Mouse (Mus musculus) kidney, postnatal 25 days (tissue): ENCODE measurements around the gene Cpne2.

Experiments
- DNase-seq, 2 experiments: peaks; one replicate each; pipeline ENCODE4 v3.0.0; 2021; ENCODE audit warnings: mixed read lengths in 2 of 2

Cpne2 gene

DNA sequence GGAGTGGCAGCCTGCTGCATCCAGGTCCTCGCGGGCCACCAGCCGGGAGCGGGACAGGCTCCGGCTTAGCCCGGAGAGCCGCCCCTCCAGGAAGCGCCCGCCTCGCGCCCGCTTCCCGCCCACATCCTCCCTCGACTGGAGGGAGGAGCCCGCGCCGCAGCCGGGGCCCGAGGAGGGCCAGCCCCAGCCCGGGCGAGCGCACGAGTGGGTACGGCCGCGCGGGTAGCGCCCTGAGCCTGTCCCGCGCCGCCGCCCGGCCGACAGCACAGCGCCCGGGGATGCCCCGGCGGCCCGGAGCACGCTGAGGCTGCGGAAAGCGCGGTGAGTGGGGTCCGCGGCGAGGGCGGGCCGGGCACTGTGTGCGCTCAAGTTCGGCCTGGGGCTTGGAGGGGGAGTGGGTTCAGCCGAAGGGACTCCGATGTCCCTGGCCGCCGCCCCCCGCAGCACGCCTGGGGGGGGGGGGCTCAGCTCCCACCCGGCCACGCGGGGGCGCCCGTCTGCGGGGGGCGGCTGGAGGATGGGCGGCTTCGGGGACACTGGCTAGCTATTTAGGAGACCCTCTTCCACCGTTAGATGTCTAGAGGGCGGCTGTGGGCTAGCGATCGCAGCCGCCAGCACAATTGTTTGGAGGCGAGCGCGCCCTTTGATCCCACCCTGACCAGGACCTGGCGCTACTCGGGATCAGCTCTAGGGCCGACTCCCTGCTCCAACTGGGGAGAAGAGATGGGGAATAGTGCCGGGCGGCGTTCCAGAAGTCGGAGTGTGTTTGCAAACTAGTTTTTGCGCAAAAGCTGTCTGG, at the start of gene Cpne2:
Gene Cpne2 (plus strand): TSS at position 118 of the 799 bp plus-strand sequence.
- peak; percentile 68 to 84 for DNase-seq

DNA sequence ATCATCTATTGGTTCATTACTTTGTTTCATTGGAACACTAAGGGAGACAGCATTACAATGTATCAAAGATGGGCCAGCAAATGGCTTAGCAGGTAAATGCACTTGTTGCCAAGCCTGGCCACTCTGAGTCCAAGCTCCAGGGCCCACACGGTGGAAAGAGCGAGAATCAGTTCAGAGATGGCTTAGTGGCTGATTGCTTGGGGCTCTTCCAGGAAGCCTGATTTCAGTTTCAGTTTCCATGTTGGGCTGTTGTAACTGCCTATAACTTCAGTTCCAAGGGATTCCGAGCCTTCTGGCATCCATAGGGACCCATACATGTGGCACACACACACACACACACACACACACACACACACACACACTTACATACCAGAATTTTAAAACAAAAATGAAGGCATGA, 47.5 kb upstream of the Cpne2 start:
- peak in 1 of 2 experiments; percentile 25 for DNase-seq

DNA sequence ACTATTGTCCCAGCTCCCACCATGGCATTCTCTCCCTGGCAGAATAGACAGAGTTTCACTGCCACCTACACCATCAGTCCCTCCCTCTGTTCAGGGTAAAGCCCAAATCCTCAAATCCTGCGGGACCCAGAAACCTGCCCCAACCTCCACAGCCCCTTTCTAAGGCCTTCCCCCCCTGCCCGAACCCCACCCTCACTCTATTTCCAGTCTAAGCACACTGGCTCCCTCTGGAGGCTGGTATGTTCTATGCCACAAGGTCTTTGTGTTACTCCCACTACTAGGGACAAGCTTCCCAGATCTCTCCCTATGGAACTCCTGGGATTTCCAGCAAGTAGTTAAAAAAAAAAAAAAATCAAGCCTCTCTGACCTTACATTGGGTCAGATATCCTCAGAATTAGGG, 46.9 kb upstream of the Cpne2 start:
- peak; percentile 66 to 81 for DNase-seq

DNA sequence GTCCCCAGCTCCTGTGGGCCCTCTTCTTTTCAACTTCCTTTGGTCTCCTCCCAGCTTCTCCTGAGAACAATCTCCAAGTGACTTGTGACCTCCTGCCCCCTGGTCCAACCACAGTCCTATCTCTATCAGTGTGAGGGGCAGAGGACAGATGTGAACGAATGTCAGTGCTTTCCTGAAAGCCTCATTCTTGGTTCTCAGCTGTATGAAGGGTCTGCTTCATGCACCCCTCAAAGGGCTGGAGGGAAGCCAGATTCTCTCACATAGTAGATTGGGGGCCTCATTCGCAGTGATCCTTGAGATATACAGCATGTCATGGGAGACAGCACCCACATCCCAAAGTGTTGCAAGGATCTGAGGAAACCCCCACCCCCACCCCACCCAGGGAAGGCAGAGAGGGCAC, 44.8 kb upstream of the Cpne2 start:
- no peak for DNase-seq

DNA sequence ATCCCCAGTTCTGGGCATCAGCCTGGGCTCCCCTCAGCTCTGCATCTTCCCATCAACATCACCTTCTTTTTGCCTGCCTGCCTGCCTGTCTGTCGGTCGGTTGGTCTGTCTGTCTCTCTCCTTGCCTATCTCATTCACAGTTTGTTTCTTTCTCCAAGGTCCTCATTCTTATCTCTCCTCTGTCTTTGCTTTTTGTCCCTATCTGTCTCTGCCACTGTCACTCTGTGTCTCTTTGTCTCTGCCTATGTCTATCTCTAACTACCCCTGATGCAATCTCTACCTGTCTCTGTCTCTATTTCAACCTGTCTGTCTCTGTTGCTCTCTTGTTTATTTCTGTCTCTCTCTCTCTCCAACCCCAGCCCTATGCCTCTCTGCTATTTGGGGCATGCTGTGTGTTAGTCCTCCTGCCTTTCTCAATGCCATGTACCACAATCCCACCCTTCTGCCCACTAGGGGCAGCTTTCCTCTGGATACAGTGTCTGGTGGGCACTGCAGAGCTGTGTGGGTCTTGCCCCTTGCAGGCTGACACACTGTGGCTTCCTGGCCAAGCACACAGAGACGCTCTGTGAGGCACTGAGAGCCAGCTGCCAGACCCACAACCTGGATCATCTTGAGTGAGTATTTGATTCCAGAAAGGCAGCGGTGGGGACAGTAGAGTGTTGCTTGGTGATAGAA, 42.8 kb upstream of the Cpne2 start:
- peak in 1 of 2 experiments; percentile 12 for DNase-seq

DNA sequence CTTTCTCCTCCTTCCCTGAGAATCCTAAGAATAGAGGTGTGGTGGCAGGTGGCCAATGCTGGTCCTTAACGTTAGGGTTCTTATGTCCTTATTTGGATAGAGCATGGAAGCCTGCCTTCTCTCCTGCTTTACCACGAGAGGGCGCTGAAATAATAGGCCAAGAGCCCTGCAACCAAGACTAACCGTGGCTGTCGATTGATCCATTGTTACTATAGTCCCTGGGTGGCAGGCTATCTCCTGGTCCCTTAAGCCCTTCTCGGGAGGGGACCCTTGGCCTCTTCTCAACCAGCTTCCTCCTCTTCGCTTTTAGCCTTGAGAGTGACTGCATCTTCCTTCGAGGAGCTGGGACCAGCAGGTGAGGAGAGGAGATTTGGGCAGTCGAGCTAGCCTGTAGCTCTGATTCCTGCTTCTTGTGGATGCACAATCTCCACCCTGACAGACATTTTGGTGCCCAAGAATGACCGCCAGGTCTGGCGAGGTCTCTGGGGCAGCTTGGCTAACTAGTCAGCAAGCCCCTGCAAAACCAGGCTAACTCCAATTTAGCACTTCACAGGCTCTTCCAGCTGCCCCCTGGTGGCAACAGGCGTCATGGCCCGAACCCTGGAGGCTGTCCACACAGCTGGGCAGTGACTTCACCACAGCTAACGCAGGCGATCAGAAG, 40.6 kb upstream of the Cpne2 start:
- peak; percentile 78 to 83 for DNase-seq

DNA sequence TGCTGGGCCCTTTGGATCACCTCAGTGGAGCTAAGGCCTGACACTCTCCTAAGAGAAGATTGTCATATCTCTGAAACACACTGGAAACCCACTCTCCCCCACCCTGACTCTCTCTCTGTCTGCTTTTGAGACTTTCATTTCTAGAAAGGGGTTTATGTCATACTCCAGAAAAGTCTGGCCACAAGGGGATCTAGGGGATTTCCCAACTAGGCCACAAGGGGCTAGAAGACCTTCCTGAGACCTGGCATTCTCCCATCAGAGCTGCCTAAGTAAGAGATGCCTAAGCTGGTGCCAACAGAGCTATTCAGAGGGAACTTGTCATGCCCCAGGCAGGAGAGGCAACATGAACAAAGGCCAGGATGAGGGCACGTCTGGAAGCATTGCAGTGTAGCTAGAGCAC, 39.5 kb upstream of the Cpne2 start:
- DNase-seq = no peak

DNA sequence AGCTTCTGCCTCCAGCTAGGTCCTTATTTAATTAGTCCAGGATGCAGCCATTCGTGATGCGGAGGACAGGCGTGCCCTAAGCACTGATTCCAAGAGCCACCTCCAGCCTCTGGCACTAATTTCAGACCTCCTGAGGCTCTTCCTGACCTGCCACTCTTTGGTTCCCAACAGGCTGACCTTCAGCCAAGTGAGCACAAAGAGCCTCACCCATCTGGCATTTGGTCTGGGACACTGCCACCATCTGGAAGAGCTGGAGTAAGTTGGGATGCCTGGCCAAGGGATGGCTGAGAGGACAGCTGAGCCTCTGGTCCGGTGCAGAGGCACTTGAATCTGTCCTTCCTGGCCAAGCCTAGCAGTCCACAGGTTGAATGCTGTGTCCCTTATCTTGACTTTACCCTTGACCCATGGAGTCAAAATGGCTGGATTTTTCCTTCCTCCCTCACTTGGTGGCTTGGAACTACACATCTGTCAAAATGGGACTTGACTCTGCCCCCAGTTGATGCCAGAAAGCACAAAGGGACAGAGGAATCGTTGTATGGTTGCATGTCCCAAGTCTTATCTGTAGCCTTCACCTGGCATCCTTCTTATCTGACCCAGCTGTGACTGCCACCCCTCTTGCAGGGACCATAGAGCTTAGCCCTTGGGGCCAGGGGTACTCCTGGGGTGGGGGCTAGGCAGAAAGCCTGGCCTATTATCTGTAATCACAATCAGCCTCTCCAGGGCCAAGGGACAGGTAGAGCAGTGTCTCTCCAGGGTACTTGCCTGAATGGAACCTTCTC, 17.2 kb upstream of the Cpne2 start:
- DNase-seq = no peak

DNA sequence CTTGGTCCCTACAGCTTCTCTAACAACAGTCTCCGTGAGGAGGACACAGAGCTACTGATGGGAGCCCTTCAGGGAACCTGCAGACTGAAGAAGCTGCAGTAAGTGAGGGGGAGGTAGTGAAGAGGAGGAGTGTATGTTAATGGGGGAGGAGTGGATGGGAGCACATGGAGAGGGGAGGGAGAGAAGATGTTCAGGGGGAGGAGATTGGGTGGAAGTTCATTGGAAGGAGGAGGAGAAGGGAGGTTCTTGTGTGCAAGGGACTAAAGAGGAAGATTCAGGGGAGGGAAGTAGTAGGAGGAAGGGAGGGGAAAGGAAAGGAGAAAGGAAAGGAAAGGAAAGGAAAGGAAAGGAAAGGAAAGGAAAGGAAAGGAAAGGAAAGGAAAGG, 16.6 kb upstream of the Cpne2 start:
- no peak for DNase-seq

DNA sequence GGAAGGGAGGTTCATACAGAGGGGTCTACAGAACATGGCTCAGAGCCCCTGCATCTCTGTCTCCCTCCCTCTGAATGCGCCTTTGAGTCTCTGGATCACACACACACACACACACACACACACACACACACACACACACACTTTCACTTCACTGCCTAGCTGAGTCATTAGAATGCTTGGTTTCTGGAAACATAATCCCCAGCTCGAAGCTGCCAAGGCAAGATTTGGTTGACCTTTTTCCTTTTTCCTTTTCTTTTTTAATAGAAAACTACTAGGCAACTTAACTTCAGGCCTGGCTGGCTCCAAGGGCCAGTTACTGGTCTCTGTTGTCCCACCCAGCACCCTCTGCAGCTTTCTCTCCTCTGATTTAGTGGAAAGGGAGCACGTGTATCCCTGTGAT, 16.0 kb upstream of the Cpne2 start:
- no peak for DNase-seq

DNA sequence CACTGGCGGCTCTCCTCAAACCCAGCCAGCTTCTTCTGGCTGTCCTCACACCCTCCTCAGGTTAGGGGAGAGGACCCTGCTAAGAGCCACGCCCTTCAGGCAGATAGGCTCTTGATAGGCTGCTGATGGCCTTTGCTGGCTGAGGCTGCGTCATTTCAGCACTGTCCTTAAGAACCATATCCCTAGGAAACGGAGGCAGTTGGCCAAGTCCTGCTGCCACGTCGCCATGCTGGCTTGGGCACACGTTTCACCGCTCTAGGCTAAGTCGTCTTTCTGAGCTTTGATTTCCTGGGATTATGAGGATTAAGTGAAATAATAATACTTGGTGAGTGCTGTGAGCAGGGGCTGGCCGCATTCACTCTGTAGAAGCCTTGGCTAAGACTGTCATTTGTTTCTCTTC, 14.5 kb upstream of the Cpne2 start:
- DNase-seq = no peak

DNA sequence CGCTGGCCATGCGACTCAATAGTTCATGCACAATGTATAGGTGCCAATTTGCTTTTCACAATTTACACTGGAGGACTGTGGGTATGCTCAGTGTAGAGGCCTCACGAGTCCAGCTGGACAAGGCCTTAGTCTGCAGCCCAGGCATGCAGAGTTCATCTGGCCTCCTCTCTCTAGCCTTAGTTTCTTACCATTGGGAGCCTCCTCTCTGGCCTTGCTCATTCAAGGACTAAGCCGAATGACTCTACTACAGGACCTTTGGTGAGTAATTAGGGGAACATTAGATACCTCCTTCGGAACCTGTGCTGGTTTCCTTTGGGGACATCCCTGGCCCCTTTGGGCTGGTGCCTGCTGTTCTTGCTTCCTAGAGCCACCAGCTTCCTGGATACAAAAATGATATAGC, 13.8 kb upstream of the Cpne2 start:
- DNase-seq = no peak

DNA sequence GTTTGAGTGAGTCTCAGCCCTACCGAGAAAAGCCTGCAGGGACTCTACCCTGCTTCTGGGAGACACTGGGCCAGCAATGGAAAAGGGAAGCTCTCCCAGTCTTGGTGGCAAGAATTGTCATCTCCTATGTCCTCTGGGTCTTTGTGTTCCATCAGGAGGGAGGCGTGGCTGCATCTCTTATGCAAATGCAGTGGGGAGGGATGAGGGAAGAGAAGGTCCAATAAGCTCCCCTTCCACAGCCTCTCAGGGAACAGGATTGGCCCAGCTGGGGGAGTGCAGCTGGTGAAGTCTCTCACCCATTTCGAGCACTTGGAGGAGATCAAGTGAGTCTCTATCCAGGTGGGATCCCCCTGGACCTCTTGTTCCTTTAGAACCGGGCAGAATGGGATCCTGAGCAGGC, 11.3 kb upstream of the Cpne2 start:
- DNase-seq = no peak

DNA sequence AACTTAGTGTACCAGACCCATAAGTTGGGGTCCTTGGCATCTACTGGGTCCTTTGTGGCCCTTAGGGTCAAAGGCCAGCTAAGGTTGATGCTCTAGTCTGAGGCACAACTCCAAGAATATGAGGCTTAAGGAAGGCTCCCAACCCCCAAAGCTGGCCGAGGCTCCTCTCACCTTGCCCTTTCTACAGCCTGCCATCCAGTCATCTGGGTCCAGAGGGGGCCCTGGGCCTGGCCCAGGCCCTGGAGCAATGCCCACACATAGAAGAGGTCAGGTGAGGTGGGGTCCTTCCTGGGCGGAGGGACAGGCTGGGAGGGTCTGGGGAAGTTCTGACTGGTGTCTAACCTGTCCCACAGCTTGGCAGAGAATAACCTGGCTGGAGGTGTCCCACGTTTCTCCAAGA, 10.3 kb upstream of the Cpne2 start:
- no peak for DNase-seq

DNA sequence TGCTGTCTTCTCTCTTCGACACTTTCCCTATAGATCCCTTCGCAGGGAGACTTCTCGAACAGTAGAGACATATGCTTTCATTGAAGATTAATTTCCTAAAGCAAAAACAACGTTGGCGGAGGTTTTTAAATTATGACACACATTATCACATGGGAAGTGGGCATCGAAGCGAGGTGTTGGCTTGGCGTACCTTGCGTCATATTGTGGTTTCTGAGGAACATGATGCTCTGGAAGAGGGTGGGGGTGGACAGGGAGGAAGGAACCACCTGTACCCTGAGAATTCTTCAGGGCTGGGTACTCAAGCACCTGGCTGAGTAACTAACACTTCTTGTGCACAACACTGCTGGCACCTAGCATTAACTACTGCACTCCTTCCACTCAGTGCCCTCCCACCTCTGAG, 8.2 kb upstream of the Cpne2 start:
- DNase-seq = no peak

DNA sequence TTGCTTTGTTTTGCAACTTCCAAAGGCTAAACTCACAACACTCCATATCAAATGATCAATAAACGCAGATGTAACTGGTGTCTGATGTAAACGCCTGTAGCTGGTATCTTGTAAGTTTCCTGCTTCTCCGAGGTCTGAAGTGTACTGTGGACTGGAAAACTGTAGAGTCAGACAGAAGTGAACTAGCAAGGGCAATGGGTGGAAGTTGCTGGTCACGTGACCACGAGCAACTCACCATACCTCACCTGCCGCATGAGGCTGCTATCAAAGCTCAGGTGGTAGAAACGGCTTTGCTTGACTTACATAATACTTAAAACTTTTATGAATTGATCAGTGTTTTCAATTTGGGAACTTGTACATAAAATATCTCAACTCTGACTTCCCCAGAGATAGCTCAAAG, 5.6 kb upstream of the Cpne2 start:
- no peak for DNase-seq

DNA sequence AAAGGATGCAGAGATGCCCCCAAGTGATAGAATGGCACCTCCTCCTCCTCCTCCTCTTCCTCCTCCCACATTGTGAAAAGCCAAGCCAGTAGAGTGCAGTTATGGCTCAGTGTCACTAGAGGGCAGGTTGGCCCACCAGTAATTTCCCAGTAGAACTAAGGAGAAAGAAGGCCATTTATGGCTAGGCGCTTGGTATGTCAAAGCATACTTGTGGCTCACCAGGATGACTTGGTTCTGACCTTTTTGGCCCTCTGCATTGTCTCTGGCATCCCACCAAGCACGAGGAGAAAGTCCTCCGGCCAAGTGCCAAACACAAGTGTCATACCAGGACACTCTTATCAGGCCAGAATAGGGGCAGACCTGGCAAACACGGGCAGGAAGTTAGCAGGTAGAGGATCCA, 4.5 kb upstream of the Cpne2 start:
- DNase-seq = peak; percentile 70

DNA sequence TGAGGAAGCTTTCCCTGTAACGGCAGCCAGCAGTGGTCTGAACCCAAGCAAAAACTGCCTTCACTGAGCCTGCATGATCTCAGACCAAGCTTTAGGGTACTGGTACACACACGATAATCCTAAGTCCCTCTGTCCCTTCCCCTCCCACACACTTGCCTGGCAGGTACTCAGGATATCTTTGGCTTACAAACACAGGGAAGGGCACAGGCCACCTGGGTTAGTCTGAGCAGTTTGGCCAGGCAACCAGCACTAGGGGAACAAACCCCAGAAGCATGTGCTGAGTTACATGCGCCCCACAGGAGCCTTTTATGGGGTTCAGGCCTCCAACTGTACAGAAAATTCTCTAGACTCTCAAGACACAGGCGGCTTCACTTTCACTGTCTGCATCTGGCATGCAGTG, 2.9 kb upstream of the Cpne2 start:
- no peak for DNase-seq

DNA sequence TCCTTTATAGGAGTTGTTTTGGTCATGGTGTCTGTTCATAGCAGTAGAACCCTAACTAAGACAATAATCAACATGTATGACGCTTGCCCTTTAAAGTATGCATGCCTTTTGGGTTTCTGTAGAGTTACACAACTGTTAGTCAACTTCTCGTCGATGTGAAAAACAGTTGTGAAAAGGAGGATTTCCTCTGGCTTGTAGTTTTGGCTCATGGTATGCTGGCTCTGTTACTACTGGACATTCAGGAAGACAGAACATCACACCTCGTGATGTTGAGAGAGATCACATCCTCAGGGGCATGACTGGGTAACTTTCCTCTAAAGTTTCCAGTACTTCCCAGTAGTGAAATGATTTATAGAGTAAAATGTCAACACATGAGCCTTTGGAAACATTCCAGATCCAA, 2.1 kb upstream of the Cpne2 start:
- DNase-seq = no peak

DNA sequence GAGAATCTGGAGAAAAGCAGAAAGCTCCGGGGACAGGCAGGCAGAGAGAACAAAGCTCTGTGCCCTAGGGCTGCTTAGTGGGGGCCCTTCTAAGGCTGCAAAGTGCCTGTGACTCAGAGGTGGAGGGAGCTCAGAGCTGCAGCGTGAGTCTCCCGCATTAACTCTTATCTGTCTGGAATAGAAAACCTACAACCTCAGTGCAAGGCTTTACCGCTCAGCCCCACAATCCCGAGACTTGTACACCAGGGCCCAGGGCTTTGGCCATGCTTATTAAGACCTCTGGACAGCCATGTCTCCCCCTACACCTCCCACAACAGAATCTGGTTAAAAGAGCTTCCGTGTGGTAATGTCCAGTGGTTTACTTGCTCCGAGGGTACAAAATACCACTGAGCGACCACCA, 790 bp upstream of the Cpne2 start:
- DNase-seq = no peak

DNA sequence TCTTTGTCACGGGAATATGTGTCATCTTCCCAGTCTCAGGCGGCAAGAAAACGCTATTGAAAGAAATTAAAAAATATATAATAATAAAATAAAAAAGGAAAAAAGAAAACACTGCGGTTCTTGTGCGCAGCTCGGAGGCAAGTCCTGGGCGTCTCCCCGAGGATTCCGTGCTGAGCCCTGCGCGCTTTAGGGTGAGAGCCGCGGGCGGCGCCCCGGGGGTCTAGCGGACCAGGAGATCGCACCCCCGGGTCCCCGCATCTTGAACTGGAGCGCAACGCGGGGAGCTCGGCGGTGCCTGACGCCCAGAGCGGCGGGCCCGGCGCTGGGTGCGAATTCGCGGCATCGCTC, 291 bp upstream of the Cpne2 start:
- DNase-seq = no peak

DNA sequence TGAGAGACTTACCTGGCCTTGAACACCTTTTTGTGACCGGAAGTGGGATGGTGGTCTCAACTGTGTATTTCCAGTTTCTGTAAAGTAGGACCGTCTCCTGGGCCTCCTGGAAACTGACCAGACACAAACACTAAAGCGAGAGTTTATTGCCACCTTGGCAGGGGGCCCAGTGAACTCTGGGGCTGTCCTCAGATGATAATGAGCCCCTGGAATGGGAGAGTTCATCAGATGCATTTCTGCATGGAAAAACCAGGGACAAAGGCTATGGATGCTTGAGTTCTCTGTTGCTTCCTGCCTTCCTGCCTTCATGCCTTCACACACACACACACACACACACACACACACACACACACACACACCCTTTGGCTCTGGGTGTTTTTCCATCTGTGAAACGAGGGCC, 1.8 kb downstream of the Cpne2 start:
- peak; percentile 70 to 78 for DNase-seq

DNA sequence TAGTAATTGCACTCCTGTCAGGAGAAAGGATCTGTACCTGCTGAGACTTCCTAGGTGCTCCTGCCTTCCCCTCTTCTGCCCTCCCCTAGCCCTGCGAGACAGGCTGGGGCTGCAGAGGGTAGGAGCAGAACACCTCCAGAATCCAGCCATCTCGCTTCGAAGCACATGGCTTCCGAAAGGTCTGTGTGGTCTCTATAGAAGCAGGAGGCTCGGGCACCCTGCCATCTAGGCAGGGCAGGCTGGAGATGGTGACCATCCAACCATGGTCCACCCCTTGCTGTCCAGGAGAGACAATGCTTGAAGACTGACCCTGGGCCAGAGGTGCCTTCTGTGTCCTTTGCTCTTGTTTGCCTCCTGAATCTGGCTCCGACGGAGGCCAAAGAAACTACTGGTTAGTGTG, 2.8 kb downstream of the Cpne2 start:
- peak; percentile 41 to 56 for DNase-seq
